Mouse (Mus musculus): ENCODE measurements at regions not wholly inside any gene's neighbourhood (a gene's known extent, or its start where the extent isn't known, plus 50 kb on each side); places are given as distances from the start of the nearest gene placed in this dataset.

DNA sequence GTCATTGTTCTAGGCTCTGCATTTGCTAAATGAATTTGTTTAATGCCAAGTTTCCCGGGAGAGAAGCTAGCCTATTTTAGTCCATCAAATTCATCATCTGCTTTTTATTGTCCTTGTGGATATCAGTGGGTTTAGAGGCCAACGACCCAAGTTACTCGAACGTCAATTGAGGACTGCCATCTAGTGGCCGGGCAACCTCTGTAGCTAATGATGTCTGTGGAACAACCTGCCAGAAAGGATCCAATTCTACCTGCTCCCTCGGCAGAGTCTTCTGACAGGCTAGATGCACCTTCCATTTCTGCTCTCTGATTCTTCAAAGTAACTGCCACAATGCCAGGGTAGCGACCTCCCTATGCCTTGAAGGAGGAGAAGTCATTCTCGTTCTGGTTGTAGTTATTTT is 232.1 kb upstream of the Cxcr4 start:
- TF ChIP-seq POLR2A (IDR thresholded peaks at IDR 0.05; ENCODE audit: low read depth, low read length) = no peak
- TF ChIP-seq POLR2AphosphoS2 (IDR thresholded peaks at IDR 0.05; ENCODE audit: low read depth, low read length) = no peak
- no peak for TF ChIP-seq BHLHE40 (IDR thresholded peaks at IDR 0.05; ENCODE audit: low read depth, low read length)
- no peak for TF ChIP-seq JUN (IDR thresholded peaks at IDR 0.05; ENCODE audit: insufficient read depth, low read depth, low read length)
- no peak for TF ChIP-seq MAX (IDR thresholded peaks at IDR 0.05; ENCODE audit: low read length)
- no peak for TF ChIP-seq EP300 (IDR thresholded peaks at IDR 0.05; ENCODE audit: low read length)
- no peak for TF ChIP-seq HCFC1 (IDR thresholded peaks at IDR 0.05; ENCODE audit: low read depth, low read length)
- TF ChIP-seq USF2 (conservative IDR thresholded peaks at IDR 0.05; ENCODE audit: low read depth, low read length) = no peak
- peak; percentile 58 to 94 for TF ChIP-seq CTCF (conservative IDR thresholded peaks at IDR 0.05 in 1 of 2, IDR thresholded peaks at IDR 0.05 in 1 of 2; ENCODE audit: low read depth in 2 of 2, low read length in 2 of 2)

Measured in CH12.LX (cell line).